Mouse (Mus musculus) MEL (cell line): ENCODE results near the gene Nrtn. TPM values are rescaled to one million over a fixed set of nuclear protein-coding genes. Genes with fewer than 3 reads are reported as not detected.

Experiments
- DNase-seq: peaks from one replicate; pipeline ENCODE4 v3.0.0; 2011; ENCODE audit warnings: low read depth, low spot score
- H3K27ac ChIP-seq: 2 replicates; pipeline ENCODE4 v1.5.1; 2012; ENCODE audit warnings: low read depth, mild to moderate bottlenecking, control low read depth, low read length, moderate library complexity; ENCODE audit not compliant: control insufficient read depth
- H3K27me3 ChIP-seq, 2 experiments: fragments of 150-350 bp in 1 of 2; sonication (generic) in 1 of 2; 2 replicates each; pipeline ENCODE4 v1.6.1; 2012; ENCODE audit warnings: low read length in 2 of 2, mild to moderate bottlenecking in 2 of 2, improper control_type of control experiment in 1 of 2, moderate library complexity in 1 of 2; ENCODE audit not compliant: insufficient read depth in 2 of 2, control insufficient read depth in 1 of 2
- H3K36me3 ChIP-seq, 2 experiments: 2 replicates each; pipeline ENCODE4 v1.6.1; 2012 to 2014; ENCODE audit warnings: low read length in 2 of 2, improper control_type of control experiment in 1 of 2, inconsistent platforms in 1 of 2, mild to moderate bottlenecking in 1 of 2; ENCODE audit not compliant: insufficient read depth in 2 of 2, control insufficient read depth in 1 of 2
- H3K4me1 ChIP-seq, 2 experiments: fragments of 150-350 bp in 1 of 2; sonication (generic) in 1 of 2; 2 replicates each; pipeline ENCODE4 v1.6.1; 2012; ENCODE audit warnings: low read length in 2 of 2, improper control_type of control experiment in 1 of 2, mild to moderate bottlenecking in 1 of 2; ENCODE audit not compliant: insufficient read depth in 2 of 2, control insufficient read depth in 1 of 2
- H3K4me3 ChIP-seq, 2 experiments: fragments of 150-350 bp in 1 of 2; sonication (generic) in 1 of 2; 2 replicates each; pipeline ENCODE4 v1.5.1; 2012; ENCODE audit warnings: low read depth in 2 of 2, low read length in 2 of 2, mild to moderate bottlenecking in 2 of 2, moderate library complexity in 2 of 2, control low read depth in 1 of 2, improper control_type of control experiment in 1 of 2; ENCODE audit not compliant: control insufficient read depth in 1 of 2, insufficient read depth in 1 of 2
- H3K79me2 ChIP-seq: 2 replicates; pipeline ENCODE4 v1.6.1; 2012; ENCODE audit warnings: mild to moderate bottlenecking, low read length, moderate library complexity; ENCODE audit not compliant: control insufficient read depth, poor library complexity, insufficient read depth
- H3K9ac ChIP-seq: 2 replicates; pipeline ENCODE4 v1.6.1; 2012; ENCODE audit warnings: low read depth, mild to moderate bottlenecking, control low read depth, low read length, moderate library complexity; ENCODE audit not compliant: control insufficient read depth, poor library complexity, severe bottlenecking
- H3K9me3 ChIP-seq: fragments of 150-350 bp; sonication (generic); replicated peaks from 2 replicates; pipeline ENCODE4 v1.6.1; 2012; ENCODE audit warnings: mild to moderate bottlenecking, low read length, improper control_type of control experiment, moderate library complexity; ENCODE audit not compliant: insufficient read depth
- BHLHE40 ChIP-seq: IDR thresholded peaks from 2 replicates; pipeline ENCODE4 v1.6.1; 2012; ENCODE audit warnings: low read depth, mild to moderate bottlenecking, inconsistent platforms, low read length, improper control_type of control experiment, borderline replicate concordance
- CHD2 ChIP-seq: IDR thresholded peaks from 2 replicates; pipeline ENCODE4 v1.6.1; 2011; ENCODE audit warnings: low read length, improper control_type of control experiment
- EP300 ChIP-seq, 2 experiments: IDR thresholded peaks; 2 replicates each; pipeline ENCODE4 v1.6.1; 2011; ENCODE audit warnings: improper control_type of control experiment in 2 of 2, low read length in 2 of 2, low read depth in 1 of 2, mild to moderate bottlenecking in 1 of 2
- ETS1 ChIP-seq: IDR thresholded peaks from 2 replicates; pipeline ENCODE4 v1.6.1; 2012; ENCODE audit warnings: low read depth, mild to moderate bottlenecking, inconsistent platforms, low read length, improper control_type of control experiment, moderate library complexity
- GABPA ChIP-seq: IDR thresholded peaks from 2 replicates; pipeline ENCODE4 v1.6.1; 2012; ENCODE audit warnings: low read depth, mild to moderate bottlenecking, inconsistent platforms, low read length, improper control_type of control experiment, moderate library complexity
- GATA1 ChIP-seq: IDR thresholded peaks from 2 replicates; pipeline ENCODE4 v1.6.1; 2011; ENCODE audit warnings: low read depth, low read length, improper control_type of control experiment
- JUND ChIP-seq: IDR thresholded peaks from 2 replicates; pipeline ENCODE4 v1.6.1; 2011; ENCODE audit warnings: low read depth, mild to moderate bottlenecking, improper control_type of control experiment, low read length
- KAT2A ChIP-seq: conservative IDR thresholded peaks from 2 replicates; pipeline ENCODE4 v1.6.1; 2012; ENCODE audit warnings: low read depth, low read length, improper control_type of control experiment, inconsistent platforms
- MEF2A ChIP-seq: IDR thresholded peaks from 2 replicates; pipeline ENCODE4 v1.6.1; 2014; ENCODE audit warnings: low read depth, mild to moderate bottlenecking, inconsistent platforms, low read length, improper control_type of control experiment; ENCODE audit not compliant: poor library complexity, insufficient replicate concordance, severe bottlenecking; ENCODE audit errors: extremely low read depth
- MYC ChIP-seq: IDR thresholded peaks from 2 replicates; pipeline ENCODE4 v1.6.1; 2011; ENCODE audit warnings: low read depth, mild to moderate bottlenecking, low read length, improper control_type of control experiment, moderate library complexity
- POLR2A ChIP-seq, 2 experiments: IDR thresholded peaks; 2 replicates each; pipeline ENCODE4 v1.6.1; 2011 to 2012; ENCODE audit warnings: low read length in 2 of 2, mild to moderate bottlenecking in 2 of 2, control low read depth in 1 of 2, improper control_type of control experiment in 1 of 2, low read depth in 1 of 2, moderate library complexity in 1 of 2; ENCODE audit not compliant: control insufficient read depth in 1 of 2, insufficient read depth in 1 of 2, poor library complexity in 1 of 2
- POLR2AphosphoS5 ChIP-seq: IDR thresholded peaks from 2 replicates; pipeline ENCODE4 v1.6.1; 2012; ENCODE audit warnings: low read depth, borderline replicate concordance, mild to moderate bottlenecking, inconsistent platforms, low read length, moderate library complexity, mixed read lengths
- RCOR1 ChIP-seq: IDR thresholded peaks from 2 replicates; pipeline ENCODE4 v1.6.1; 2012; ENCODE audit warnings: low read depth, mild to moderate bottlenecking, inconsistent platforms, low read length, improper control_type of control experiment
- SIN3A ChIP-seq: IDR thresholded peaks from 2 replicates; pipeline ENCODE4 v1.6.1; 2012; ENCODE audit warnings: low read length, improper control_type of control experiment, inconsistent platforms
- TAL1 ChIP-seq: IDR thresholded peaks from 2 replicates; pipeline ENCODE4 v1.6.1; 2012; ENCODE audit warnings: mild to moderate bottlenecking, inconsistent platforms, low read length, moderate library complexity, mixed read lengths
- TCF12 ChIP-seq: IDR thresholded peaks from 2 replicates; pipeline ENCODE4 v1.6.1; 2014; ENCODE audit warnings: low read depth, mild to moderate bottlenecking, inconsistent platforms, low read length, improper control_type of control experiment, moderate library complexity
- UBTF ChIP-seq: IDR thresholded peaks from 2 replicates; pipeline ENCODE4 v1.6.1; 2012; ENCODE audit warnings: low read depth, mild to moderate bottlenecking, inconsistent platforms, low read length, improper control_type of control experiment, moderate library complexity, borderline replicate concordance; ENCODE audit not compliant: insufficient read depth
- USF1 ChIP-seq: IDR thresholded peaks from 2 replicates; pipeline ENCODE4 v1.6.1; 2014; ENCODE audit warnings: low read depth, mild to moderate bottlenecking, inconsistent platforms, low read length, improper control_type of control experiment, moderate library complexity
- USF2 ChIP-seq, 2 experiments: IDR thresholded peaks; 2 replicates each; pipeline ENCODE4 v1.6.1; 2011 to 2012; ENCODE audit warnings: improper control_type of control experiment in 2 of 2, low read length in 2 of 2, borderline replicate concordance in 1 of 2, inconsistent platforms in 1 of 2, low read depth in 1 of 2, mild to moderate bottlenecking in 1 of 2; ENCODE audit not compliant: insufficient read depth in 1 of 2
- ZKSCAN1 ChIP-seq: IDR thresholded peaks from 2 replicates; pipeline ENCODE4 v1.6.1; 2012; ENCODE audit warnings: low read depth, mild to moderate bottlenecking, inconsistent platforms, low read length, improper control_type of control experiment, moderate library complexity
- ZMIZ1 ChIP-seq: IDR thresholded peaks from 2 replicates; pipeline ENCODE4 v1.6.1; 2012; ENCODE audit warnings: low read depth, mild to moderate bottlenecking, inconsistent platforms, low read length, improper control_type of control experiment, moderate library complexity
- ZNF384 ChIP-seq: IDR thresholded peaks from 2 replicates; pipeline ENCODE4 v1.6.1; 2012; ENCODE audit warnings: low read depth, mild to moderate bottlenecking, inconsistent platforms, low read length, improper control_type of control experiment
- polyA plus RNA-seq, 2 experiments: library from polyadenylated mRNA; stranded (reverse) in 1 of 2; unstranded in 1 of 2; fragments of >175 nt in 1 of 2; fragments of >200 nt in 1 of 2; gene quantifications; 2 replicates each; pipeline versions ENCODE4 v1.2.1 to v1.2.4; 2012; ENCODE audit warnings: low replicate concordance in 2 of 2, low read depth in 1 of 2; ENCODE audit not compliant: insufficient read length in 2 of 2, insufficient read depth in 1 of 2, missing spikeins in 1 of 2
- total RNA-seq: library from RNA; depleted of rRNA; stranded (reverse); fragments of 300-350 nt; gene quantifications from 2 replicates; pipeline ENCODE4 v1.2.3, GENCODE M21; 2012

The Nrtn gene
- total and polyA plus RNA-seq, 3 experiments: 10.9 to 11.8 TPM; not detected in 1

DNA sequence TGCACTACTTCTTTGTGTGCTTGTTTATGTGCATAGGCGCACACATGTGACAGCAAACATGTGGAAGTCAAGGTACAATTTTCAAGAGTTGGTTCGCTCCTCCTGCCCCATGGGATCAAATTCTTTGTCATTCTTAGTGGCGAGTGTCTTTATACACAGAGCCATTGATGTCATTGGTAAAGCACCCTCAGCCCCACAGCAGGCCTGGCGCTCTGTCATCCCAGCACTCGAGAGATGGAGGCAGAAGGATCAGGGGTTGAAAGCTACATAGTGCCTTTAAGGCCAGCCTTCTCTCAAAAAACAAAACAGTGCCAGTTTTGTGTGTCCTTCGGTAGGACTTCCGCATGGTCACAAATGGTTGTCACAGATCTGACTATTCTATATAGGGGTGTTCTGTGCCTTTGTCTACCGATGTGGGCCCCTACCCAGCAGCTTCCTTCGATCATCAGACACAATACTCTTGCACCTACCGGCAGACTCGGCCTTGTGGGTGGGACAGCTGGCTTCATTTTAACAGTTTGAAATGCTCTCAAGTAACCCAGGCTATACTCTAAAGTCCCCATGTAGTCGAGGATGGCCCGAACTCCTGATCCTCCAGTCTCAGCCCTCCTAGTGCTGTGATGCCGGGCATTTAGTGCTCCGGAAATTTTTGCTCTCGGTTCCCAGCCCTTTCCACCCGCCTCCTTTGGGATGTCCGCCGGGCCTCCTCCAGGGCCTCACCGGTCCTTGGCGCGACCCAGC, 41.2 kb downstream of the Nrtn start:
- Histone ChIP-seq H3K9me3 (no peaks in the 10 kb centered on the region), H3K27me3 (no peaks in the 10 kb centered on the region), H3K9ac (peak overlapping the region; percentile 50), H3K79me2 (peaks cover 18% of the 10 kb centered on the region), H3K36me3 (peaks cover 0 to 3% of the 10 kb centered on the region in 2 experiments; a peak in 1 of 4 replicates), H3K4me3 (peak overlapping the region; percentile 50 to 87), H3K27ac (no peak overlapping the region), H3K4me1 (peaks cover 0 to 12% of the 10 kb centered on the region in 2 experiments; a peak in 1 of 4 replicates)
- no peak for DNase-seq
- no peak for TF ChIP-seq USF1
- no peak for TF ChIP-seq MYC
- 0 out of 4 replicates have a peak, but pooled peaks of 1 of the 2 experiments have one; percentile 15 for TF ChIP-seq POLR2A (IDR thresholded peaks at IDR 0.05; ENCODE audit: control insufficient read depth in 1 of 2, insufficient read depth in 1 of 2, low read depth in 1 of 2, low read length in 2 of 2, poor library complexity in 1 of 2)
- no peak for TF ChIP-seq BHLHE40
- no peak for TF ChIP-seq GATA1
- TF ChIP-seq RCOR1: no peak
- TF ChIP-seq GABPA: no peak
- TF ChIP-seq, all 39 proteins: peak for 1

- Histone ChIP-seq H3K36me3 (peaks cover 0 to 3% of the 10 kb centered on the region in 2 experiments; a peak in 2 of 4 replicates), H3K9ac (no peak overlapping the region), H3K9me3 (no peaks in the 10 kb centered on the region), H3K79me2 (peaks cover 18% of the 10 kb centered on the region), H3K4me1 (peaks cover 0 to 12% of the 10 kb centered on the region in 2 experiments; a peak in 1 of 4 replicates), H3K27me3 (no peaks in the 10 kb centered on the region), H3K27ac (no peak overlapping the region), H3K4me3 (no peak overlapping the region)
- DNase-seq: no peak
- TF ChIP-seq MYC (no peak), EP300 (IDR thresholded peaks at IDR 0.05; ENCODE audit: low read depth in 1 of 2, low read length in 2 of 2) (no peak), ETS1 (no peak), GATA1 (no peak), SIN3A (no peak), MEF2A (no peak), TAL1 (no peak), TCF12 (no peak), USF2 (IDR thresholded peaks at IDR 0.05; ENCODE audit: borderline replicate concordance in 1 of 2, insufficient read depth in 1 of 2, low read depth in 1 of 2, low read length in 2 of 2) (no peak), POLR2AphosphoS5 (no peak), JUND (no peak), ZKSCAN1 (no peak), ZNF384 (no peak), KAT2A (no peak), CHD2 (no peak), UBTF (no peak), ZMIZ1 (no peak)
These were observed 42.0 kb downstream of the Nrtn start for GRCm38 (mm10) chr17:56715360-56715759.
